Mouse (Mus musculus): ENCODE data around the gene Sulf2.

Gene Sulf2

GRCm38 (mm10) chr2:166086457-166087233 lies 68.8 kb downstream of the Sulf2 start:
- DNase-seq (ENCODE audit: low read depth, low spot score): no peak

DNA sequence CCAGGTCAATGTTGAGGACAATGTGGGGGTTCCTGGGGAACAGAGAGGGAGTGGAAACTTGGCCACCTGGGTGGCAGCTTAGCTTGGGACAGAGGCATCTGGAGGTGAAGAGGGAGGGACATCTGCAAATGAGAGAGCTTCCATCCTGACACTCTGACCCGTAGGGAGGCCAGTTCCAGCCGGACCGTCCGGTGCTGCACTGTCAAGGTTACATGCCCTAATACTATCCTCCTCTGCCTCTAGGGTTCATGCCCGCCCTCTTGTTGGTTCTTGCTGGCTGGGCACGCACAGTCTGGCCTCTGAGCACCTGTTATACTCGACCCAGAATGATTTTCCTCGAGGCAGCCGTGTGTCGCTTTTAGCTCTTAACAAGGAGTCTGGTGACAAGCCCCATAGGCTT lies 69.7 kb downstream of the Sulf2 start:
- no peak for DNase-seq (ENCODE audit: low read depth, low spot score)

DNA sequence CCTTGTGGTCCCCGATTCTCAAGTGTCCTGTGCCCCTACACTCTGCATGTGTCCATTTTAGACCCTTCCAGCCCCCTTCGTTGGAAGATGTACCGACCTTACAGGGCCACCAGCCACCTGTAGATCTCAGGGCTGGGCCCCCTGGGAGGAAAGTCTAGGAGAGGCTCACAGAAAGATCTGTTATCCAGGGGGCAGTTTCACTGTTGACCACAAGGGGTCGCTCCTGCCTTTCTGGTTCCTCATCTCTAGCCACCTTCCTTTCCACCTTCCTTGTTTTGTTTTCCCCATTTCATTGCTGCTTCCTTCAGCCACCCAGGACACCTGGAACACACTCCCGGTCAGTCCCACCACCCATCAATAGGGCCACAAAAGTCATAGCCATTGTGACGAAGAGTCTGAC lies 70.5 kb downstream of the Sulf2 start:
- DNase-seq (ENCODE audit: low read depth, low spot score): peak; percentile 63

- no peak for DNase-seq (ENCODE audit: low read depth, low spot score)
Measured at GRCm38 (mm10) chr2:166084111-166084510, 71.4 kb downstream of the Sulf2 start.

DNA sequence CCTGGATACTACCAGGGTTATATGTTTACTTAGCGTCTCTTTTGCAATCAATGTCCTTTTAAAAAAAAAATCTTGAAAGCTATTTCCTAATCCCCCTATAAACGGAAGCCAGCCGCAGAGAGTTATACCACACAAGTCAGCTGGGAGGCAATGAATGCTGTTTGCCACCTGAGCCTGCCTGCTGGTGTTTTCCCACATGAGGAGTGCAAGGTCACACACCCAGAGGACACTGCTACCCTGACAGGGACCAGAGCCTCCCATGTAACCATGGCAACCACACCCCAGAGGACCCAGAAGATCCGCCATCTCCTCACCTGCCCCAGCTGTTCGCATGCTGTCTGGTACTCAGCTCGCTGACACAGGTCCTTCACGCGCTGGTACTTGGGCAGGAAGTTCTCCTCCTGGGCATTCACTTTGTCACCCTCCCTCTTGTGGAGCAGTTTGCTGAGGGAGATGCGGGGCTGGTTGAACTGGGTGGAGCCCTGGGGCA lies 71.9 kb downstream of the Sulf2 start:
- DNase-seq (ENCODE audit: low read depth, low spot score): no peak

GRCm38 (mm10) chr2:166082661-166083060 lies 72.8 kb downstream of the Sulf2 start:
- DNase-seq (ENCODE audit: low read depth, low spot score): no peak

- peak; percentile 86 for DNase-seq (ENCODE audit: low read depth, low spot score)
Measured at GRCm38 (mm10) chr2:166082193-166082592, 73.3 kb downstream of the Sulf2 start.

DNA sequence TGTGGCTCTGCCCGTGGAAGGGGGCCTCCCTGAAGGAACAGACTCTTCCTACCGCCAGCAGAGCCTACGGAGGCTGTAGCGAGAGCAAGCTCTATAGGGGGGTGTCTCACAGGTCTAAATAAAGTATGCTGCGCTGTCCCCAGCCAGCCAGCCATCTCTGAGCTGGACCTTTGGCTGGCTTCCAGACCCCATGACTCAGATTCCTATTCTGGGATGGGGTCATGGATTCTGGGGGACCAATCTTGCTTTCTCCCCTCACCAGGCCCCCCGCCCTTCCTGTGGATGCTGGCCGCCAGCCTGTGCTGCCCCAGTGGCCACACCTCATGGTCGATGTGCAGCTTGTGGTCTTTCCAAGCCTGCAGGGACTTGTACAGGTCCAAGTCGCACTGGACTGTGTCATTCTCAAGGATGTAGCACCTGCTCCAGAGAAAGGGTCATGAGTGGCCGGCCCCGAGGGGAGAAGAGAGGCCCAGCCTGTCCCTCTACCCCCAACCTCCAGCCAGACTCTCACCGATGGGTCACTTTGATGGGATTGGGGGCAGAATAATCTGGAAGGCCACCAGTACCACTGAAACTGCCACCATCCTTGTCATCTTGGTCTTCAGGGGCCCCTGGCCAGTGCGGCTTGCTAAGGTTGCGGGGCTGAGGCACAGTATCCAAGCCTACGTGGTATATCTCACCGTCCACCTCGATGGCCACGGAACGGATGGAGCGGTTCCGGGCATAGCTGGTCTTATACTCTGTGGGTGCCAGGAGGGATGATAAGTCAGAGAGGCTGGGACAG lies 74.3 kb downstream of the Sulf2 start:
- no peak for DNase-seq (ENCODE audit: low read depth, low spot score)

DNA sequence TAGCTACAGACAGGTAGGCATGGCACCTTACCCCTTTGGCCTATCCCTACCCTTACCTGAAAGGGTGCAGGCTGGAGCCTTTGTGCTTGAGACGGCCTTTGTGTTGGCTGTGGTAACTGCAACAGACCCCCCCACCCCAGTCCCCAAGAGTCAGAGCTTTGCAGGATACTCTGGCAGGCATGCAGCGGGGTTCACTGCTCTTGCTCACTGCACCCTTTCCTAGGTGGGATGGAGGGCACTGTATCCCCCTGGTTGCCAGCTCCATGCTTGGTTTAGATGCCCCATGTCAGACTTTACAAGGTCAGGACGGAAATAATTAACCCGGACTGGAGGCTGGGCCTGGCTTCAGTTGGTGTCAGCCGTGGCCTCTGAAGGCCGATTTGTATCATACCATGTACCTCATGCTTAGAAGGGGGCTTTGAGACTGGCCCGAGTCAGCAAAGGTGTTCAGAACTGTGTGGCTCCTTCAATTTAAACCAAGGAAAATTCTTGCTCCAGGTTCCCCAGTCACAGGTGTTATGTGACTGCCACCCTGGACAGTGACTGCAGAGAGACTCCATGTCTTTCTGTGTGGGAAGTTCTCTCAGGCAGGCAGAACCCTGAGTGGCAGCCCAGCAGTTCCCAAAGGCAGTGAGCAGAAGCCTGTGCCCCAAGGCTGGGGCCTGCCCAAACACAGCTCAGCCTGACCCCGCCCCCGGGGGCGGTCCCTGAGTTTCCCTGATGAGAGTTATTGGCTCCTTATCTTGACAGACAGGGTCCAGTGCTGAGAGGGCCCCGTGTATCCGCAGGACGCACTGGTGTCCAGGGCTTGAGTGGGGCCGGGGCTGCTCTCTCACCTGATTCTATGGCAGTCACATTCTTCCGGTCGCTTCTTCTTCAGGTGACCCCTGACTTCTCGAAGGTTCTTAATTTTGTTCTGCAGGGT lies 75.2 kb downstream of the Sulf2 start:
- peak; percentile 55 for DNase-seq (ENCODE audit: low read depth, low spot score)

DNA sequence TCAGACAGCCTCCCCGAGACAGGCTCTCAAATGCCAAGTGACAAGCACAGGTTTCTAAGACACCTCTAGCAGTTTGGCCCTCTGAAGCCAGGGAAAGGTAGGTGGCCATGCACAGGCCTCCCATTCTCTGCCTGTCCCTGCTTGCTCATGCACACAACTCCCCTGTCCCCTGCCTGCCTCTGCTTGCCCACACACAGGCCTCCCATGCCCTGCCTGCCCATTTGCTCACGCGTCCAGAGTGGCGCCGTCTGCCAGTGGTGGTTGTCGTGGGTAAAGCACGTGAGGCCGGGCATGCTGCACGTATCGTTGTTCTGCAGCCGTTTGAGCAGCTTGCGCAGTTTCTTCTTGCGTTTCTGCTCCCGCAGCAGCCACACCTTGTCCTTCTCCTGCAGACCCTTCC lies 76.2 kb downstream of the Sulf2 start:
- DNase-seq (ENCODE audit: low read depth, low spot score): no peak

DNA sequence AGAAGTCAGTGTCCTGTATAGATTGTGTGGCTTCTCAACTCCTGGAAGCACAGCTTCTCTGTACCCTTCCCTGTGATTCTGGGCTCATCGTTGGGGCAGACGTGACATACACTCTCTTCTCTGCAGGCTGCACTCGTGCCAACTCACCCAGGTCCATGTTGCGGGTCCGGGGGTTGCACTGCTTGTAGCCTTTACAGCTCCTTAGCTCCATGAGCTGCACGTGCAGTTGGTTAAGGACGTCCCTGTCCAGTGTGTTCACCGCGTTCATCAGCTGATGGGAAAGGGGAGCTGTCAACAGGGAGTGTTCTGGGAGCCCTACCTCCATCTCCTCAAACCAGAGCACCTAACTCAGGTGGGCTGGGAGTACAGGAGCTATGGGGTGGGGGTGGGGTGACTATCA lies 78.1 kb downstream of the Sulf2 start:
- DNase-seq (ENCODE audit: low read depth, low spot score): no peak

- DNase-seq (ENCODE audit: low read depth, low spot score): peak; percentile 57
Measured at GRCm38 (mm10) chr2:166074322-166074721, 81.1 kb downstream of the Sulf2 start.

DNA sequence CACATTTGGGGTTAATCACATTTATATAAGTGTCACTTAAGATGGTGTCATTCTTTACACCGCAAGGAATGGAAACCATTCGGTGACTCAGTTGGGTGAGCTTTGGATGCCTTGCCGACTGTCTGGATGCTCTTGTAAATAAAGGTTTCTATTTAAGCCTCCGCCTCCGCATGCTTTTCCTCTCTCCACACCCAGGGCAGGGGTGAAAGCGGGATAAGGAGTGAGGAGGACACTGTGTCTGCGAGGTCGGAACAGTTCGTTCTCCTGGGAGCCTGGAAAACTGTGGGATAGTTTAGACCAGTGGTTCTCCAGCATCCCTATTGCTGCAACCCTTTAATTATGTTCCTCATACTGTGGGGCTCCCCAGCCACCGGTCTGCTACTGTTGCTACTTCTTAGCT lies 82.4 kb downstream of the Sulf2 start:
- no peak for DNase-seq (ENCODE audit: low read depth, low spot score)

GRCm38 (mm10) chr2:166071889-166072288 lies 83.6 kb downstream of the Sulf2 start:
- no peak for DNase-seq (ENCODE audit: low read depth, low spot score)

GRCm38 (mm10) chr2:166071481-166071880 lies 84.0 kb downstream of the Sulf2 start:
- no peak for DNase-seq (ENCODE audit: low read depth, low spot score)

- DNase-seq (ENCODE audit: low read depth, low spot score): no peak
Measured at GRCm38 (mm10) chr2:166069738-166070137, 85.7 kb downstream of the Sulf2 start.

DNA sequence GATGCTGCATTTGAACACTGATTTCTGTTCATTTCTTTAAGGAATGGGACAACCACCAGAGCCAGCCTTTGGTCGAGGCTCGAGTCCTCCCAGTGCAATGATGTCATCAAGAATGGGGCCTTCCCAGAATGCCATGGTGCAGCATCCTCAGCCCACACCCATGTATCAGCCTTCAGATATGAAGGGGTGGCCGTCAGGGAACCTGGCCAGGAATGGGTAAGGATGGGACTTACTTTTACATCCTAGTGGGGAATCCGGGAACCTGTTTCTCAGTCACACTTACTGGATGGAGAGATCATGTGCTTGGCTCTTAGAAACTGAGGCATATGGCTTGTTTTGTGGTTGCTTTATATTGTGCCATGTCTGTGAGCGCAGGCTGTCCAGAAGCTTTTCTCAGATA lies 86.3 kb downstream of the Sulf2 start:
- DNase-seq (ENCODE audit: low read depth, low spot score): no peak

GRCm38 (mm10) chr2:166068261-166068660 lies 87.2 kb downstream of the Sulf2 start:
- no peak for DNase-seq (ENCODE audit: low read depth, low spot score)

GRCm38 (mm10) chr2:166066434-166066833 lies 89.0 kb downstream of the Sulf2 start:
- peak; percentile 75 for DNase-seq (ENCODE audit: low read depth, low spot score)

- DNase-seq (ENCODE audit: low read depth, low spot score): no peak
Measured at GRCm38 (mm10) chr2:166062431-166062830, 93.0 kb downstream of the Sulf2 start.

GRCm38 (mm10) chr2:166062008-166062407 lies 93.5 kb downstream of the Sulf2 start:
- DNase-seq (ENCODE audit: low read depth, low spot score): no peak

Measured in ES-CJ7 (cell line).